Mouse (Mus musculus) stomach, postnatal 0 days (tissue): ENCODE data around the gene Pcnx3. TPM values are rescaled to one million over a fixed set of nuclear protein-coding genes. Genes with fewer than 3 reads are reported as not detected.

Source experiments
- ATAC-seq: fragments of 200-750 bp; cut with Nextera tagmentation; 2 replicates; pipeline ENCODE4 v1.8.0; 2017; ENCODE audit not compliant: low FRiP score, low TSS enrichment
- DNase-seq: peaks from one replicate; pipeline ENCODE4 v3.0.0-alpha.2; 2016; ENCODE audit warnings: low spot score
- H3K27ac ChIP-seq: fragments of 300-500 bp; sonication (generic); replicated peaks from 2 replicates; pipeline ENCODE4 v1.5.1; 2014; ENCODE audit warnings: mild to moderate bottlenecking, control low read depth
- H3K27me3 ChIP-seq: fragments of 300-500 bp; sonication (generic); 2 replicates; pipeline ENCODE4 v1.6.1; 2014; ENCODE audit warnings: low read length; ENCODE audit not compliant: control insufficient read depth, insufficient read depth
- H3K36me3 ChIP-seq: fragments of 300-500 bp; sonication (generic); 2 replicates; pipeline ENCODE4 v1.6.1; 2014; ENCODE audit warnings: low read length, mixed read lengths; ENCODE audit not compliant: control insufficient read depth, insufficient read depth
- H3K4me1 ChIP-seq: fragments of 300-500 bp; sonication (generic); replicated peaks from 2 replicates; pipeline ENCODE4 v1.6.1; 2014; ENCODE audit warnings: antibody characterized with exemption; ENCODE audit not compliant: control insufficient read depth, insufficient read depth
- H3K4me2 ChIP-seq: fragments of 300-500 bp; sonication (generic); replicated peaks from 2 replicates; pipeline ENCODE4 v1.6.1; 2014; ENCODE audit warnings: low read depth, mild to moderate bottlenecking, control low read depth, moderate library complexity
- H3K4me3 ChIP-seq: fragments of 300-500 bp; sonication (generic); 2 replicates; pipeline ENCODE4 v1.5.1; 2014; ENCODE audit warnings: low read depth, low read length, control low read depth
- H3K9ac ChIP-seq: fragments of 300-500 bp; sonication (generic); 2 replicates; pipeline ENCODE4 v1.6.1; 2014; ENCODE audit warnings: mild to moderate bottlenecking, low read length, control low read depth, mixed read lengths
- H3K9me3 ChIP-seq: fragments of 300-500 bp; sonication (generic); 2 replicates; pipeline ENCODE4 v1.6.1; 2016; ENCODE audit warnings: low read length; ENCODE audit not compliant: control insufficient read depth
- CTCF ChIP-seq: IDR thresholded peaks from 2 replicates; pipeline ENCODE4 v1.5.1; 2016; ENCODE audit warnings: antibody characterized with exemption, low read depth, mild to moderate bottlenecking, moderate library complexity
- EP300 ChIP-seq: optimal IDR thresholded peaks from 2 replicates; pipeline ENCODE3; 2016; ENCODE audit warnings: antibody characterized with exemption
- WGBS: fragments of 180-500 bp; shearing (Covaris S2); extraction: QIAGEN DNeasy Blood & Tissue Kit; methylation state at CpG from one replicate; pipeline ENCODE4 v1.1.7; 2014; 5-methylcytosine and 5-hydroxymethylcytosine counted together
- polyA plus RNA-seq: library from polyadenylated mRNA; unstranded; fragments of >200 nt; fragmentation: Nextera tagmentation; extraction: Ambion mirVana; gene quantifications from 2 replicates; pipeline ENCODE4 v1.2.1, GENCODE M21; 2015

Pcnx3 gene
- polyA plus RNA-seq, 1 experiment from 2014 or later: 6.5 TPM

DNA sequence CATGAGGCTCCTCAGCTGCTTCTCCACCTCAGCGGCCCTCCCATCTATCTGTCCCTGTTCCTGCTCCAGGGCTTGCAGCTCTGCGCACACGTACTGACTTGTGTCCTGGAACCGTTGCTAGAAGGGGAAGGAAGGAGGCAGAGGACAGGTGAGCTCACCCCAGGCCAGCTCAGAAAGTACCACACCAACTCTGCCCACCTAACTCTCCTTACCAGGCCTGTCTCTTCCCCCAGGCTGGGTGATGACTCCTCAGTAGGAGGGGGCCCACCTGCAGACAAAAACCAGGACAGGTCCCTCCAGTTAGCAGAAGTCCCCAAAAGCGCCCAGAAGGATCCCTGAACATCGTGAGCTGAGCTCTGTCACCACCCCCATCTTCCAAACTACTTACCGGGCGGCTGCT is 21.9 kb upstream of the Pcnx3 start:
- Histone ChIP-seq H3K9ac (no peak overlapping the region), H3K4me3 (no peak overlapping the region), H3K4me2 (no peak overlapping the region), H3K4me1 (peaks cover 9% of the 10 kb centered on the region), H3K27me3 (no peaks in the 10 kb centered on the region), H3K9me3 (no peaks in the 10 kb centered on the region), H3K27ac (no peak overlapping the region), H3K36me3 (peaks cover 15% of the 10 kb centered on the region)
- WGBS: 85% methylated on average over 8 of the region's 8 CpGs
- DNase-seq: no peak
- no peak for ATAC-seq
- TF ChIP-seq CTCF (no peak), EP300 (no peak)

DNA sequence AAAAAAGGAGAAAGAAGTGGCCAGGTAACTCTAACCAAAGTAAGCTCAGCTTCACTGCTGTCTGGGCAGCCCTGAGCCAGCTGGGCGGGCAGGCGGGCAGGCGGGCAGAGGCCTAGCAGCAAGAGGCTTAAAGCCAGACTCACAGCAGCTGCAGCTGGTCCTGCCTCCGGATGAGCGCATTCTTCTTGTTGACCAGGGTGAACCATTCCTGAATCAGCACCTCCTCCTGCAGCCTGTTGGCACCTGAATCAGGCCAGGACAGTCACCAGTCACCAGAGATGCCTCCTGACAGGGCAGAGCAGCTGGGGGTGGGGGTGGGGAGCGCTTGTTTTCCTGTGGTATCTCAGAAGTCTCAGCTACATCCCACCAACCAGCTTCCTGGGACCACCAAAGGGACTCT is 21.4 kb upstream of the Pcnx3 start:
- Histone ChIP-seq H3K9me3 (no peaks in the 10 kb centered on the region), H3K27ac (no peak overlapping the region), H3K4me1 (peaks cover 9% of the 10 kb centered on the region), H3K27me3 (no peaks in the 10 kb centered on the region), H3K9ac (no peak overlapping the region), H3K4me3 (no peak overlapping the region), H3K4me2 (no peak overlapping the region), H3K36me3 (peaks cover 15% of the 10 kb centered on the region)
- WGBS: 94% methylated on average over 6 of the region's 6 CpGs
- TF ChIP-seq CTCF (no peak), EP300 (no peak)
- ATAC-seq: no peak
- no peak for DNase-seq

DNA sequence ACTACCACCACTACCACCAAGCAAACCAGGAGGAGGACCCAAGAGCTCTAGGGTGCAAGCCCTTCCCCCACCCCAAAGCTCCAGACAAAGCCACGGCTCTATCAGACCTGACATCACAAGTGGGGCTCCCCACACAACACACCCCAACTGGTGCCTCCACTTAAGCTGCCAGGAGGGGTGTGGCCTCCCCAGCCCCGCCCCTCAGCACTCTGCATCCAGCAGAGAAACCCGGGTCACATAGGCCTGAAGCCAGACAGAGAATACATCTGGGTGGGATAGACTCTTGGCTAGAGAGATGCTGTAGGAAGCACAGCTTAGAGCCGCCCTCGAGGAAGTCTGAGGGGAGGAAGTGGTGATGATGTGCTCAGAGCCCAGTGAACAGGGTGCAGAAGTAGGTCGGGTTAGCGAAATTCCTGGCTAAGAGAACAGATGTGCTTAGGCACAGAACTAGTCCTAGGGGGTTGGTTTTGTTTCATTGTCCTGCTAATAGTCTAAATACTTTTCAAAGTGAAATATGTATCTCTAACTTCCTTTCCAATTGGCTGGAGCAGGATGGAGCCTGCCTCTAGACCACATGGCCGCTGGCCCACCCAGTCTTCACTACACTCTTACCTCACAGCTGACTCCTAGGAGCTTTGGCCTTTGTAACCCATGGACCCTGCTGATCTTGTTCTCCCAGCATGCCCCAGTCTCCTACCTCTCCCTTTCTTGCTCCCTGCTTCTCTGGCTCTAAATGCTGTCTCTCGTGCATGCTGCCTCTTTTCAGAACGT is 16.3 kb upstream of the Pcnx3 start:
- no peak overlapping the region for H3K4me3 ChIP-seq
- H3K4me2 ChIP-seq: peak overlapping the region; percentile 35
- ATAC-seq: peak; percentile 81
- H3K27ac ChIP-seq: peak overlapping the region; percentile 94
- H3K4me1 ChIP-seq: peaks cover 11% of the 10 kb centered on the region
- 16% methylated on average over 10 of the region's 10 CpGs for WGBS
- TF ChIP-seq CTCF (0 out of 2 replicates have a peak, but pooled peaks have one; percentile 27), EP300 (no peak)
- H3K9me3 ChIP-seq: no peaks in the 10 kb centered on the region
- no peaks in the 10 kb centered on the region for H3K27me3 ChIP-seq
- peaks cover 27% of the 10 kb centered on the region for H3K36me3 ChIP-seq
- H3K9ac ChIP-seq: peak overlapping the region; percentile 47
- DNase-seq: peak; percentile 68

- no peak within 1 kb of the TSS for H3K4me3 ChIP-seq
- DNase-seq (peak; percentile 68), ATAC-seq (peak; percentile 40)
- H3K4me1 ChIP-seq: peaks cover 11% of the 10 kb centered on the region
- peak within 1 kb of the TSS; percentile 94 for H3K27ac ChIP-seq
- H3K9me3 ChIP-seq: no peaks in the 10 kb centered on the region
- WGBS: 57% methylated on average over 17 of the region's 17 CpGs
- H3K4me2 ChIP-seq: peak within 1 kb of the TSS; percentile 35
- peak within 1 kb of the TSS; percentile 47 for H3K9ac ChIP-seq
- TF ChIP-seq EP300: no peak
- no peak for TF ChIP-seq CTCF
- peaks cover 29% of the 10 kb centered on the region for H3K36me3 ChIP-seq
- no peaks in the 10 kb centered on the region for H3K27me3 ChIP-seq
Observed at GRCm38 (mm10) chr19:5704163-5704800, 15.6 kb upstream of the Pcnx3 start, which contains the start of gene Kcnk7. TSS of gene Kcnk7 (plus strand) at chr19:5704367.

GRCm38 (mm10) chr19:5695849-5696462 is 7.2 kb upstream of the Pcnx3 start:
- Histone ChIP-seq H3K9me3 (no peaks in the 10 kb centered on the region), H3K4me1 (no peaks in the 10 kb centered on the region; the same call in 1 of the 2 replicates), H3K4me2 (no peak overlapping the region), H3K36me3 (peaks cover 55% of the 10 kb centered on the region), H3K27me3 (no peaks in the 10 kb centered on the region), H3K9ac (no peak overlapping the region), H3K27ac (no peak overlapping the region), H3K4me3 (no peak overlapping the region)
- no peak for ATAC-seq
- peak; percentile 54 for DNase-seq
- TF ChIP-seq EP300 (no peak), CTCF (no peak)
- 45% methylated on average over 41 of the region's 41 CpGs for WGBS
